Mouse (Mus musculus) heart, embryonic 12.5 days (tissue): ENCODE data around the gene Ubash3b. TPM values are rescaled to one million over a fixed set of nuclear protein-coding genes. Genes with fewer than 3 reads are reported as not detected.

Source experiments
- ATAC-seq: fragments of 200-750 bp; cut with Nextera tagmentation; 2 replicates; pipeline ENCODE4 v1.8.0; 2017; ENCODE audit warnings: moderate TSS enrichment, moderate library complexity; ENCODE audit not compliant: insufficient number of reproducible peaks, low FRiP score
- H3K27ac ChIP-seq: fragments of 300-500 bp; sonication (generic); 2 replicates; pipeline ENCODE4 v1.5.1; 2016; ENCODE audit warnings: mild to moderate bottlenecking, moderate library complexity; ENCODE audit not compliant: poor library complexity, severe bottlenecking
- H3K27me3 ChIP-seq: fragments of 300-500 bp; sonication (generic); replicated peaks from 2 replicates; pipeline ENCODE4 v1.6.1; 2016; ENCODE audit warnings: mild to moderate bottlenecking, moderate library complexity
- H3K36me3 ChIP-seq: fragments of 300-500 bp; sonication (generic); 2 replicates; pipeline ENCODE4 v1.6.1; 2016; ENCODE audit warnings: mild to moderate bottlenecking, moderate library complexity
- H3K4me1 ChIP-seq: fragments of 300-500 bp; sonication (generic); replicated peaks from 2 replicates; pipeline ENCODE4 v1.6.1; 2016; ENCODE audit warnings: mild to moderate bottlenecking
- H3K4me2 ChIP-seq: fragments of 300-500 bp; sonication (generic); 2 replicates; pipeline ENCODE4 v1.6.1; 2016; ENCODE audit warnings: mild to moderate bottlenecking, moderate library complexity
- H3K4me3 ChIP-seq: fragments of 300-500 bp; sonication (generic); 2 replicates; pipeline ENCODE4 v1.5.1; 2016; ENCODE audit warnings: mild to moderate bottlenecking
- H3K9ac ChIP-seq: fragments of 300-500 bp; sonication (generic); 2 replicates; pipeline ENCODE4 v1.6.1; 2016; ENCODE audit warnings: mild to moderate bottlenecking, moderate library complexity
- H3K9me3 ChIP-seq: fragments of 300-500 bp; sonication (generic); replicated peaks from 2 replicates; pipeline ENCODE4 v1.6.1; 2016; ENCODE audit warnings: mild to moderate bottlenecking, moderate library complexity
- WGBS: fragments of 180-500 bp; shearing (Covaris S2); methylation state at CpG from one replicate; pipeline ENCODE4 v1.1.7; 2016; 5-methylcytosine and 5-hydroxymethylcytosine counted together
- polyA plus RNA-seq: library from polyadenylated mRNA; unstranded; fragments of >200 nt; fragmentation: Nextera tagmentation; extraction: Ambion mirVana; gene quantifications from 2 replicates; pipeline ENCODE4 v1.2.1, GENCODE M21; 2016

Gene Ubash3b
- polyA plus RNA-seq, 1 experiment from 2014 or later = 13.3 TPM

- Histone ChIP-seq H3K4me2 (no peak overlapping the region), H3K4me3 (no peak overlapping the region), H3K9ac (no peak overlapping the region), H3K4me1 (no peaks in the 10 kb centered on the region; the same call in 1 of the 2 replicates), H3K36me3 (no peaks in the 10 kb centered on the region), H3K27ac (no peak overlapping the region), H3K27me3 (no peaks in the 10 kb centered on the region), H3K9me3 (no peaks in the 10 kb centered on the region)
- ATAC-seq = no peak
- WGBS = 89% methylated on average over 4 of the region's 4 CpGs
Observed at GRCm38 (mm10) chr9:41187939-41188338, 26.4 kb upstream of the Ubash3b start.

- WGBS = 85% methylated on average over 9 of the region's 9 CpGs
- ATAC-seq = no peak
- Histone ChIP-seq H3K4me1 (no peaks in the 10 kb centered on the region; the same call in 1 of the 2 replicates), H3K36me3 (no peaks in the 10 kb centered on the region), H3K9ac (no peak overlapping the region), H3K27ac (no peak overlapping the region), H3K4me2 (no peak overlapping the region), H3K27me3 (no peaks in the 10 kb centered on the region), H3K4me3 (no peak overlapping the region), H3K9me3 (no peaks in the 10 kb centered on the region)
Observed at GRCm38 (mm10) chr9:41187498-41187897, 26.0 kb upstream of the Ubash3b start.

DNA sequence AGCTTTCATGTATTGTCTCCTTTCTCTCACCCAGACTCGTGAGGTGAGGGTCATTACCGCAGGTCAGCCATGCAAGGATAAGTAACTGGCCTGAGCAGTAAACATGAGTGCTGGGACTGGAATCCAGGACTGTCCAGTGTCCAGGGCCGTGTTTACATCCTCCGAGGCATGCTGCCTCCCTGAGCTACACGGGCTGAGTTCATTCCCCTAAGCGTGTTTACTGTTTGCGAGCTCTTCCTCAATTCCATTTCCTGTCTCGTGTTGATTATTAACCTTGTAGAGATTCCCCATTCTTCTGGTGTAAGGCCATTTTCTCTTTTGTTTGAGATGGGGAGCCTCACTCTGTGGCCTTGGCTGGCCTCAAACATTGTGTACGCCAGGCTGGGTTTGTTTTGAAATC lies 23.8 kb upstream of the Ubash3b start:
- no peak for ATAC-seq
- no peaks in the 10 kb centered on the region for H3K4me1 ChIP-seq
- H3K36me3 ChIP-seq = no peaks in the 10 kb centered on the region
- H3K27ac ChIP-seq = no peak overlapping the region
- H3K9me3 ChIP-seq = no peaks in the 10 kb centered on the region
- H3K4me2 ChIP-seq = no peak overlapping the region
- no peak overlapping the region for H3K9ac ChIP-seq
- H3K4me3 ChIP-seq = no peak overlapping the region
- 65% methylated on average over 9 of the region's 9 CpGs for whole genome bisulfite sequencing
- no peaks in the 10 kb centered on the region for H3K27me3 ChIP-seq

GRCm38 (mm10) chr9:41182550-41182949 lies 21.1 kb upstream of the Ubash3b start:
- no peak overlapping the region for H3K4me2 ChIP-seq
- no peak overlapping the region for H3K27ac ChIP-seq
- no peaks in the 10 kb centered on the region for H3K36me3 ChIP-seq
- ATAC-seq = no peak
- H3K9ac ChIP-seq = no peak overlapping the region
- no peak overlapping the region for H3K4me3 ChIP-seq
- no peaks in the 10 kb centered on the region for H3K27me3 ChIP-seq
- no peaks in the 10 kb centered on the region for H3K9me3 ChIP-seq
- H3K4me1 ChIP-seq = no peaks in the 10 kb centered on the region

DNA sequence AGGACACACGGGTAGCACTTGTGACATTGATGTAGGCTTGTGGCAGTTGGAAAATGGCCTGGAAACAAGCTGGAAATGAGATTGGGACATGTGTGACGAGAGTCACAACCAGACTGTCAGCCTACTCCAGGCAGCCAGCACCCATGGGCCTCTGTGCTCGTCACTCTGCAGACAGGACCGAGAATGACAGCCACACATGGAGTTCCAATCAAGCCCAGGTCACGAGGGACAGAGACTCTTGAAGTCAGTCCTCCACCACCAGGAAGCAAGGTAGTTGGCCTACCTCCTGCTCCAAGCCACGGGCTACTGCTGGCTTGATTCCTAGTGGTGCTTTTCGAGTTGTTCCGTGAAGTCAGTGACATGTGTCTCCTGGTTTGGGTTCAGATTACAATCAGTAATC lies 20.3 kb upstream of the Ubash3b start:
- Histone ChIP-seq H3K9me3 (no peaks in the 10 kb centered on the region), H3K27me3 (no peaks in the 10 kb centered on the region), H3K27ac (no peak overlapping the region), H3K4me2 (no peak overlapping the region), H3K4me1 (no peaks in the 10 kb centered on the region), H3K9ac (no peak overlapping the region), H3K4me3 (no peak overlapping the region), H3K36me3 (no peaks in the 10 kb centered on the region)
- no peak for ATAC-seq
- WGBS = 64% methylated on average over 8 of the region's 8 CpGs

DNA sequence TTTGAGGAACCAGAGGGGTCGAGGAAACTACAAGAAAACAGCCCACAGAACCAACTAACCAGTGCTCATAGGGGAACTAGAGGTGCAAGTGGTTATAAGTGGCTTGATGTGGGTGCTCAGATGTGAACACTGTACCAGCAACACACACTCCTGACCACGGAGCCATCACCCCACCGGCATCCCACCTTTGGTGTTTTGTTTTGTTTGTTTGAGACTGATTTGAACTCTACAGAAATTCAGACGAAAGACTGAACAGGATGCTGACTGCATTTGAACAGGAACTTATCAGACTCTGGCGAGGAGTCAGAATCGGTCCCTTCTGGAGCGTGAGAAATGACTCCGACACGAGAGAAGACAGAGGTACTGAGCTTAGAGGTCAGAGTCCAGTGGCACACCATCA lies 19.9 kb upstream of the Ubash3b start:
- no peaks in the 10 kb centered on the region for H3K4me1 ChIP-seq
- no peaks in the 10 kb centered on the region for H3K36me3 ChIP-seq
- 67% methylated on average over 9 of the region's 9 CpGs for WGBS
- no peak overlapping the region for H3K4me2 ChIP-seq
- no peaks in the 10 kb centered on the region for H3K9me3 ChIP-seq
- H3K27ac ChIP-seq = no peak overlapping the region
- no peaks in the 10 kb centered on the region for H3K27me3 ChIP-seq
- no peak for ATAC-seq
- H3K9ac ChIP-seq = no peak overlapping the region
- no peak overlapping the region for H3K4me3 ChIP-seq

DNA sequence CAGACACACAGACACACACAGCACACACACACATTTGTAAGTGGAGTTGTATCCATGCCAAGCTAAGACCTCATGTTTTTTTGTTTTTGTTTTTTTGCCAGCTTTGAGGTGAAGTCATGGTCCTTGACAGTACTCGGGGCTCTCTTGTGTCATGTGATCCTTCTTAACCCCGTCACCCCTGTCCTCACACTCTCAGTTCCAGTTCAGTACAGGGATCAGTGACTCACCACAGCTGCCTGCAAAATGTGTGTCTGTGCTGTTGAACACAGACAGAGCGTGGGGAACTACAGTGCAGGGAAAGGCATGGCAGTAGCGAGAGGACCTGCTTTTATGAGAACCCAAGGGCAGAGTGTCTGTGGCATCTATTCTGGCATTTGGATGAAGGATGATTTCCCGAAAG lies 17.6 kb upstream of the Ubash3b start:
- Histone ChIP-seq H3K9ac (no peak overlapping the region), H3K9me3 (no peaks in the 10 kb centered on the region), H3K27me3 (no peaks in the 10 kb centered on the region), H3K4me2 (no peak overlapping the region), H3K4me1 (0 out of 2 replicates have a peak, but pooled peaks cover 2% of the 10 kb centered on the region), H3K36me3 (no peaks in the 10 kb centered on the region), H3K27ac (no peak overlapping the region), H3K4me3 (no peak overlapping the region)
- ATAC-seq = no peak
- WGBS = 69% methylated on average over 5 of the region's 5 CpGs

DNA sequence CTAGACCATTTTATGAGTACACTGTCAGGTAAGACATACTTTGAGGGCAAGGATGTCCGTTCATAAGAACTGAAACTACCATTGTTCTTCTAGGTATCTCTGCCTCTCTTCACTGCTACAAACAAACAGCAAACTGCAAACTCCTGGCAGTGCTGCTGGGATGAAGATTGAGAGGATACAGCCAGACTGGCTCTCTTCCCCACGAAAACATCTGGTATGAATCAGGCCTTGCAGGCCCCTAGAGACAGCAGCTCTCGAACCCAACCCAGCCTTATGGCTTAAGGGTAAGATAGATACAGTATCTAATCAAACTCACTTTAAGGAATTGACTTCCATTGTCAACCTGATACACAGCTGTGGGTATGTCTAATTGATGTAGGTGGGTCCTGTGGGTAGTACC lies 11.7 kb upstream of the Ubash3b start:
- no peak for ATAC-seq
- peaks cover 30% of the 10 kb centered on the region for H3K4me1 ChIP-seq
- no peak overlapping the region for H3K4me2 ChIP-seq
- no peak overlapping the region for H3K9ac ChIP-seq
- no peak overlapping the region for H3K4me3 ChIP-seq
- H3K36me3 ChIP-seq = no peaks in the 10 kb centered on the region
- no peak overlapping the region for H3K27ac ChIP-seq
- no peaks in the 10 kb centered on the region for H3K27me3 ChIP-seq
- WGBS = 52% methylated on average over 3 of the region's 3 CpGs
- peaks cover 3% of the 10 kb centered on the region; the same call in 1 of the 2 replicates for H3K9me3 ChIP-seq

- Histone ChIP-seq H3K4me1 (peaks cover 30% of the 10 kb centered on the region), H3K9me3 (peaks cover 3% of the 10 kb centered on the region; the same call in 1 of the 2 replicates), H3K27me3 (no peaks in the 10 kb centered on the region), H3K27ac (no peak overlapping the region), H3K9ac (no peak overlapping the region), H3K36me3 (no peaks in the 10 kb centered on the region), H3K4me3 (no peak overlapping the region), H3K4me2 (no peak overlapping the region)
- no peak for ATAC-seq
- 74% methylated on average over 8 of the region's 8 CpGs for WGBS
Observed at GRCm38 (mm10) chr9:41172426-41172825, 10.9 kb upstream of the Ubash3b start.

GRCm38 (mm10) chr9:41170026-41170425 lies 8.5 kb upstream of the Ubash3b start:
- 6% methylated on average over 8 of the region's 8 CpGs for WGBS
- ATAC-seq = peak; percentile 72
- H3K4me3 ChIP-seq = no peak overlapping the region
- no peaks in the 10 kb centered on the region for H3K36me3 ChIP-seq
- no peak overlapping the region for H3K4me2 ChIP-seq
- H3K27ac ChIP-seq = peak overlapping the region; percentile 25; the same call in 1 of the 2 replicates
- H3K4me1 ChIP-seq = peaks cover 30% of the 10 kb centered on the region
- H3K9me3 ChIP-seq = peaks cover 3% of the 10 kb centered on the region; the same call in 1 of the 2 replicates
- no peaks in the 10 kb centered on the region for H3K27me3 ChIP-seq
- H3K9ac ChIP-seq = no peak overlapping the region

GRCm38 (mm10) chr9:41168656-41169055 lies 7.2 kb upstream of the Ubash3b start:
- Histone ChIP-seq H3K27ac (no peak overlapping the region), H3K27me3 (no peaks in the 10 kb centered on the region), H3K9me3 (peaks cover 3% of the 10 kb centered on the region; the same call in 1 of the 2 replicates), H3K9ac (no peak overlapping the region), H3K4me1 (peaks cover 24% of the 10 kb centered on the region), H3K4me2 (no peak overlapping the region), H3K36me3 (no peaks in the 10 kb centered on the region), H3K4me3 (no peak overlapping the region)
- 71% methylated on average over 2 of the region's 2 CpGs for WGBS
- no peak for ATAC-seq

GRCm38 (mm10) chr9:41168206-41168605 lies 6.7 kb upstream of the Ubash3b start:
- peaks cover 21% of the 10 kb centered on the region for H3K4me1 ChIP-seq
- WGBS = 88% methylated on average over 6 of the region's 6 CpGs
- no peak for ATAC-seq
- no peak overlapping the region for H3K27ac ChIP-seq
- no peak overlapping the region for H3K9ac ChIP-seq
- peaks cover 3% of the 10 kb centered on the region; the same call in 1 of the 2 replicates for H3K9me3 ChIP-seq
- H3K27me3 ChIP-seq = no peaks in the 10 kb centered on the region
- no peak overlapping the region for H3K4me3 ChIP-seq
- H3K36me3 ChIP-seq = no peaks in the 10 kb centered on the region
- no peak overlapping the region for H3K4me2 ChIP-seq
